ENCODE assay signal across 7 mouse cellular contexts in genomic region chr4:155601091-155601996, GRCm38 (mm10). TPM values are rescaled to one million over a fixed set of nuclear protein-coding genes. Genes with fewer than 3 reads are reported as not detected.
A peak's percentile ranks its signal among the peaks of the same experiment; 100 is the strongest.
DNase-seq lines count a peak whose midpoint lies in the region; ATAC-seq lines count a peak whose summit lies in the region.

TSS of gene Slc35e2 (plus strand) at chr4:155601416.

- DNase-seq in adrenal gland, adult 2 months, result peak; percentile 95
- peak; percentile 87 for DNase-seq in embryo, embryonic 11.5 days (ENCODE audit: low read depth, low spot score)
- peak; percentile 93 to 95 for DNase-seq in gastrocnemius, postnatal 4 days (ENCODE audit: low spot score in 2 of 2)
- DNase-seq in left cerebral cortex, postnatal 36 days (ENCODE audit: low spot score in 2 of 2), result peak; percentile 97 to 98
- DNase-seq in midbrain, embryonic 11.5 days (ENCODE audit: low spot score, missing footprints), result peak; percentile 100
- peak; percentile 89 for DNase-seq in skeletal muscle tissue, adult 2 months (ENCODE audit: low read depth, low spot score)

- no peaks in the 10 kb centered on the region for H3K36me3 ChIP-seq in intestine, embryonic 16.5 days (ENCODE audit: control insufficient read depth, insufficient read depth, low read length)
- no peaks in the 10 kb centered on the region for H3K36me3 ChIP-seq in midbrain, embryonic 11.5 days (ENCODE audit: control insufficient read depth, insufficient read depth, low read length)

- intact Hi-C loops in left cerebral cortex, postnatal 36 days (cut with DNase I), result no loop called here

- under 1% methylated on average over 65 of the region's 65 CpGs for WGBS in intestine, embryonic 16.5 days
- under 1% methylated on average over 64 of the region's 65 CpGs for WGBS in midbrain, embryonic 11.5 days

- peak within 1 kb of the TSS; percentile 99 for H3K27ac ChIP-seq in intestine, embryonic 16.5 days (ENCODE audit: low read length)
- H3K27ac ChIP-seq in midbrain, embryonic 11.5 days (ENCODE audit: low read depth, low read length), result peak within 1 kb of the TSS; percentile 95

- H3K4me2 ChIP-seq in intestine, embryonic 16.5 days (ENCODE audit: low read depth, low read length), result peak within 1 kb of the TSS; percentile 80
- H3K4me2 ChIP-seq in midbrain, embryonic 11.5 days, result peak within 1 kb of the TSS; percentile 97

- peak within 1 kb of the TSS; percentile 98 for H3K9ac ChIP-seq in intestine, embryonic 16.5 days (ENCODE audit: low read depth, low read length)
- peak within 1 kb of the TSS; percentile 86 for H3K9ac ChIP-seq in midbrain, embryonic 11.5 days (ENCODE audit: low read length)

- peak; percentile 97 for ATAC-seq in intestine, embryonic 16.5 days
- peak; percentile 96 for ATAC-seq in midbrain, embryonic 11.5 days (ENCODE audit: low FRiP score)

- peaks cover 9% of the 10 kb centered on the region for H3K4me1 ChIP-seq in intestine, embryonic 16.5 days (ENCODE audit: control insufficient read depth, insufficient read depth, low read length)
- peaks cover 9% of the 10 kb centered on the region for H3K4me1 ChIP-seq in midbrain, embryonic 11.5 days (ENCODE audit: control insufficient read depth, insufficient read depth, low read length)

- no peaks in the 10 kb centered on the region for H3K9me3 ChIP-seq in intestine, embryonic 16.5 days (ENCODE audit: control insufficient read depth, low read length)
- H3K9me3 ChIP-seq in midbrain, embryonic 11.5 days (ENCODE audit: control insufficient read depth, low read length), result no peaks in the 10 kb centered on the region

- peak within 1 kb of the TSS; percentile 98 for H3K4me3 ChIP-seq in intestine, embryonic 16.5 days (ENCODE audit: low read length)
- H3K4me3 ChIP-seq in midbrain, embryonic 11.5 days (ENCODE audit: low read depth, low read length), result peak within 1 kb of the TSS; percentile 94

- H3K27me3 ChIP-seq in intestine, embryonic 16.5 days (replicated peaks; ENCODE audit: control insufficient read depth, insufficient read depth, low read length), result no peaks in the 10 kb centered on the region
- H3K27me3 ChIP-seq in midbrain, embryonic 11.5 days (ENCODE audit: control insufficient read depth, insufficient read depth, low read length), result no peaks in the 10 kb centered on the region

RNA-seq across cellular contexts. Expression of gene Slc35e2, which starts in this region (rescaled TPM):
- total RNA-seq in adrenal gland, adult 2 months (2021), result 10 to 100 TPM; 33.6 to 35.9 TPM
- polyA plus RNA-seq in adrenal gland, adult 2 months (2012; rRNA removed), result 17.5 and 29.6 TPM in 2 replicates
- 10 to 100 TPM; 12.0 to 13.0 TPM for total RNA-seq in gastrocnemius, postnatal 4 days (2021)
- polyA plus RNA-seq in intestine, embryonic 16.5 days (2015; fragmentation: Nextera tagmentation; extraction: Ambion mirVana), result 6.2 and 7.1 TPM in 2 replicates
- total RNA-seq in left cerebral cortex, postnatal 36 days (2021), result 10 to 100 TPM; 49.6 to 52.6 TPM
- 18.0 and 18.1 TPM in 2 replicates for polyA plus RNA-seq in midbrain, embryonic 11.5 days (2014; fragmentation: Nextera tagmentation; extraction: Ambion mirVana)

Comparison
In these comparisons a context has a peak if more than half of its experiments do, and no peak if none do; other contexts are left out.
1. Peak in every context shown above with its lines: DNase-seq, ATAC-seq, H3K4me3 ChIP-seq and H3K27ac ChIP-seq.